Mouse (Mus musculus) limb, embryonic 11.5 days (tissue): ENCODE results near the gene Galntl5. TPM values are rescaled to one million over a fixed set of nuclear protein-coding genes. Genes with fewer than 3 reads are reported as not detected.
"Not testable (repeated sequence)": the region's sequence is repeated elsewhere in the genome, so short reads cannot be mapped to it uniquely, and the experiment has no call there.

Experiments
- ATAC-seq: fragments of 200-750 bp; cut with Nextera tagmentation; 2 replicates; pipeline ENCODE4 v1.8.0; 2017; ENCODE audit warnings: low read depth; ENCODE audit not compliant: insufficient number of reproducible peaks, low FRiP score, low TSS enrichment
- DNase-seq: peaks from one replicate; pipeline ENCODE4 v3.0.0-alpha.2; 2015; ENCODE audit warnings: low spot score
- H3K27ac ChIP-seq: fragments of 300-500 bp; sonication (generic); replicated peaks from 2 replicates; pipeline ENCODE4 v1.5.1; 2014; ENCODE audit warnings: low read depth, mild to moderate bottlenecking, low read length
- H3K27me3 ChIP-seq: fragments of 300-500 bp; sonication (generic); 2 replicates; pipeline ENCODE4 v1.6.1; 2014; ENCODE audit warnings: mild to moderate bottlenecking, low read length, mixed read lengths; ENCODE audit not compliant: control insufficient read depth, insufficient read depth
- H3K36me3 ChIP-seq: fragments of 300-500 bp; sonication (generic); 2 replicates; pipeline ENCODE4 v1.6.1; 2014; ENCODE audit warnings: mild to moderate bottlenecking, low read length, moderate library complexity, mixed read lengths; ENCODE audit not compliant: control insufficient read depth, insufficient read depth
- H3K4me1 ChIP-seq: fragments of 300-500 bp; sonication (generic); 2 replicates; pipeline ENCODE4 v1.6.1; 2014; ENCODE audit warnings: low read length, mixed read lengths; ENCODE audit not compliant: control insufficient read depth, insufficient read depth
- H3K4me2 ChIP-seq: fragments of 300-500 bp; sonication (generic); 2 replicates; pipeline ENCODE4 v1.6.1; 2014; ENCODE audit warnings: low read depth, mild to moderate bottlenecking, moderate library complexity; ENCODE audit not compliant: severe bottlenecking
- H3K4me3 ChIP-seq: fragments of 300-500 bp; sonication (generic); 2 replicates; pipeline ENCODE4 v1.5.1; 2014; ENCODE audit warnings: low read depth, low read length
- H3K9ac ChIP-seq: fragments of 300-500 bp; sonication (generic); 2 replicates; pipeline ENCODE4 v1.6.1; 2014; ENCODE audit warnings: mild to moderate bottlenecking, low read length
- H3K9me3 ChIP-seq: fragments of 300-500 bp; sonication (generic); 2 replicates; pipeline ENCODE4 v1.6.1; 2016; ENCODE audit warnings: low read length; ENCODE audit not compliant: control insufficient read depth
- WGBS: fragments of 180-500 bp; shearing (Covaris S2); extraction: QIAGEN DNeasy Blood & Tissue Kit; methylation state at CpG from one replicate; pipeline ENCODE4 v1.1.7; 2014; 5-methylcytosine and 5-hydroxymethylcytosine counted together
- polyA plus RNA-seq: library from polyadenylated mRNA; unstranded; fragments of >200 nt; fragmentation: Nextera tagmentation; extraction: Ambion mirVana; gene quantifications from 2 replicates; pipeline ENCODE4 v1.2.1, GENCODE M21; 2014

Gene Galntl5
- polyA plus RNA-seq, 1 experiment from 2014 or later, result not detected

- 83% methylated on average over 6 of the region's 6 CpGs for WGBS
- Histone ChIP-seq H3K27me3 (no peaks in the 10 kb centered on the region), H3K4me1 (no peaks in the 10 kb centered on the region), H3K4me3 (no peak overlapping the region), H3K36me3 (no peaks in the 10 kb centered on the region), H3K4me2 (no peak overlapping the region), H3K9me3 (no peaks in the 10 kb centered on the region), H3K9ac (no peak overlapping the region), H3K27ac (no peak overlapping the region)
- DNase-seq (no peak), ATAC-seq (no peak)
Measured at GRCm38 (mm10) chr5:25215006-25215405, 33.7 kb downstream of the Galntl5 start.

- Histone ChIP-seq H3K9ac (peak within 1 kb of the TSS; percentile 87), H3K36me3 (no peaks in the 10 kb centered on the region; the same call in 1 of the 2 replicates), H3K27me3 (no peaks in the 10 kb centered on the region), H3K4me2 (peak within 1 kb of the TSS; percentile 64), H3K9me3 (no peaks in the 10 kb centered on the region), H3K4me1 (no peaks in the 10 kb centered on the region), H3K4me3 (peak within 1 kb of the TSS; percentile 57), H3K27ac (0 out of 2 replicates have a peak within 1 kb of the TSS, but pooled peaks have one; percentile 36)
- ATAC-seq (no peak), DNase-seq (no peak)
- WGBS, result 87% methylated on average over 3 of the region's 3 CpGs
Measured at GRCm38 (mm10) chr5:25221604-25222003, 40.3 kb downstream of the Galntl5 start, which contains the start of gene Galnt11. Gene Galnt11, plus strand, starts transcription at chr5:25221904.

- Histone ChIP-seq H3K9me3 (no peaks in the 10 kb centered on the region), H3K27me3 (no peaks in the 10 kb centered on the region), H3K36me3 (no peaks in the 10 kb centered on the region; the same call in 1 of the 2 replicates), H3K4me2 (peak within 1 kb of the TSS; percentile 64), H3K4me1 (no peaks in the 10 kb centered on the region), H3K27ac (0 out of 2 replicates have a peak within 1 kb of the TSS, but pooled peaks have one; percentile 36), H3K9ac (peak within 1 kb of the TSS; percentile 87), H3K4me3 (peak within 1 kb of the TSS; percentile 57)
- ATAC-seq (peak; percentile 95), DNase-seq (peak; percentile 93)
- WGBS, result 6% methylated on average over 63 of the region's 72 CpGs
Measured at GRCm38 (mm10) chr5:25222752-25223702, 41.8 kb downstream of the Galntl5 start, which contains the start of gene E130116L18Rik. Gene E130116L18Rik, minus strand, starts transcription at chr5:25223153.

GRCm38 (mm10) chr5:25224377-25224776, 43.1 kb downstream of the Galntl5 start:
- H3K9ac ChIP-seq, H3K4me1 ChIP-seq, H3K4me3 ChIP-seq, H3K4me2 ChIP-seq, H3K36me3 ChIP-seq, H3K9me3 ChIP-seq, H3K27ac ChIP-seq, DNase-seq, H3K27me3 ChIP-seq, ATAC-seq: not testable (repeated sequence)
- 90% methylated on average over 1 of the region's 1 CpGs for WGBS

GRCm38 (mm10) chr5:25243101-25243500, 61.8 kb downstream of the Galntl5 start:
- H3K4me1 ChIP-seq, result no peaks in the 10 kb centered on the region
- no peak overlapping the region for H3K4me3 ChIP-seq
- no peaks in the 10 kb centered on the region for H3K27me3 ChIP-seq
- WGBS, result 85% methylated on average over 6 of the region's 6 CpGs
- no peak overlapping the region for H3K9ac ChIP-seq
- H3K9me3 ChIP-seq, result no peaks in the 10 kb centered on the region
- no peak overlapping the region for H3K4me2 ChIP-seq
- no peak overlapping the region for H3K27ac ChIP-seq
- ATAC-seq, result no peak
- H3K36me3 ChIP-seq, result no peaks in the 10 kb centered on the region
- no peak for DNase-seq

- H3K36me3 ChIP-seq, result no peaks in the 10 kb centered on the region
- no peak overlapping the region for H3K27ac ChIP-seq
- no peaks in the 10 kb centered on the region for H3K27me3 ChIP-seq
- WGBS, result 87% methylated on average over 10 of the region's 10 CpGs
- ATAC-seq (no peak), DNase-seq (no peak)
- no peaks in the 10 kb centered on the region for H3K9me3 ChIP-seq
- H3K4me2 ChIP-seq, result no peak overlapping the region
- no peak overlapping the region for H3K4me3 ChIP-seq
- H3K4me1 ChIP-seq, result no peaks in the 10 kb centered on the region
- no peak overlapping the region for H3K9ac ChIP-seq
Measured at GRCm38 (mm10) chr5:25245806-25246472, 64.7 kb downstream of the Galntl5 start.

- no peaks in the 10 kb centered on the region for H3K9me3 ChIP-seq
- DNase-seq, result no peak
- no peak overlapping the region for H3K9ac ChIP-seq
- H3K27ac ChIP-seq, result no peak overlapping the region
- 79% methylated on average over 1 of the region's 1 CpGs for WGBS
- no peak overlapping the region for H3K4me3 ChIP-seq
- H3K27me3 ChIP-seq, result no peaks in the 10 kb centered on the region
- no peaks in the 10 kb centered on the region for H3K36me3 ChIP-seq
- no peak for ATAC-seq
- H3K4me1 ChIP-seq, result no peaks in the 10 kb centered on the region
- H3K4me2 ChIP-seq, result no peak overlapping the region
Measured at GRCm38 (mm10) chr5:25246473-25246865, 65.2 kb downstream of the Galntl5 start.

GRCm38 (mm10) chr5:25247036-25247435, 65.8 kb downstream of the Galntl5 start:
- no peak for DNase-seq
- WGBS, result 92% methylated on average over 3 of the region's 3 CpGs

More at GRCm38 (mm10) chr5:25247036-25247435, 65.8 kb downstream of the Galntl5 start:
- Histone ChIP-seq H3K9ac (no peak overlapping the region), H3K27me3 (no peaks in the 10 kb centered on the region), H3K27ac (no peak overlapping the region), H3K4me2 (no peak overlapping the region), H3K4me1 (no peaks in the 10 kb centered on the region), H3K9me3 (no peaks in the 10 kb centered on the region), H3K36me3 (peaks cover 2% of the 10 kb centered on the region; the same call in 1 of the 2 replicates), H3K4me3 (no peak overlapping the region)
- no peak for ATAC-seq
